Mouse (Mus musculus) testis, adult 2 months (tissue): ENCODE data around the gene Timm22.

Experiments used
- CTCF ChIP-seq: fragments of 200-500 bp; IDR thresholded peaks from 2 replicates; pipeline ENCODE4 v1.5.1; 2012; ENCODE audit warnings: low read depth, mild to moderate bottlenecking, inconsistent platforms, low read length, moderate library complexity; ENCODE audit not compliant: control insufficient read depth, insufficient read depth, insufficient replicate concordance
- POLR2A ChIP-seq: fragments of 200-500 bp; IDR thresholded peaks from 2 replicates; pipeline ENCODE4 v1.6.1; 2012; ENCODE audit warnings: low read depth, mild to moderate bottlenecking, inconsistent platforms, low read length, moderate library complexity; ENCODE audit not compliant: control insufficient read depth

DNA sequence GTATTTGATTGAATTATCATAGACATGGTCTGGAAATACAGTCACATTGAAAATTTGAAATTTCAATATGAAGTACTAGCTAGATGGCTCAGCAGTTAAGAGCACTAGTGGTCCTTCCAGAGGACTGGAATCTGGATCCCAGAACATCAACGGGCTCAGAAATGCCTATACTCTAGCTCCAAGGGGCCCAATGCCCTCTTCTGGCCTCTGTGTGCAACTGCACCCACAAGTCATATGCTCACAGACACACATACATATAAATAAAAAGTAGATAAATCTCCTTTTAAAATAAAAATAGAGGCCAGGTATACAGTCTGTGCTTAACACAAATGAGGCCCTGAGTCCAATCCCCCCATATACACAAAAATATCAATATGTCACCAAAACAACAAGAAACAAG is 19.7 kb upstream of the Timm22 start:
- TF ChIP-seq CTCF (peak; percentile 32; the same call in 1 of the 2 replicates), POLR2A (no peak)
